Mouse (Mus musculus): Measurements from ENCODE around the gene Chn2. TPM values are rescaled to one million over a fixed set of nuclear protein-coding genes. Genes with fewer than 3 reads are reported as not detected.

Chn2 gene
- polyA plus RNA-seq, 1 experiment from 2014 or later: 12.4 TPM

DNA sequence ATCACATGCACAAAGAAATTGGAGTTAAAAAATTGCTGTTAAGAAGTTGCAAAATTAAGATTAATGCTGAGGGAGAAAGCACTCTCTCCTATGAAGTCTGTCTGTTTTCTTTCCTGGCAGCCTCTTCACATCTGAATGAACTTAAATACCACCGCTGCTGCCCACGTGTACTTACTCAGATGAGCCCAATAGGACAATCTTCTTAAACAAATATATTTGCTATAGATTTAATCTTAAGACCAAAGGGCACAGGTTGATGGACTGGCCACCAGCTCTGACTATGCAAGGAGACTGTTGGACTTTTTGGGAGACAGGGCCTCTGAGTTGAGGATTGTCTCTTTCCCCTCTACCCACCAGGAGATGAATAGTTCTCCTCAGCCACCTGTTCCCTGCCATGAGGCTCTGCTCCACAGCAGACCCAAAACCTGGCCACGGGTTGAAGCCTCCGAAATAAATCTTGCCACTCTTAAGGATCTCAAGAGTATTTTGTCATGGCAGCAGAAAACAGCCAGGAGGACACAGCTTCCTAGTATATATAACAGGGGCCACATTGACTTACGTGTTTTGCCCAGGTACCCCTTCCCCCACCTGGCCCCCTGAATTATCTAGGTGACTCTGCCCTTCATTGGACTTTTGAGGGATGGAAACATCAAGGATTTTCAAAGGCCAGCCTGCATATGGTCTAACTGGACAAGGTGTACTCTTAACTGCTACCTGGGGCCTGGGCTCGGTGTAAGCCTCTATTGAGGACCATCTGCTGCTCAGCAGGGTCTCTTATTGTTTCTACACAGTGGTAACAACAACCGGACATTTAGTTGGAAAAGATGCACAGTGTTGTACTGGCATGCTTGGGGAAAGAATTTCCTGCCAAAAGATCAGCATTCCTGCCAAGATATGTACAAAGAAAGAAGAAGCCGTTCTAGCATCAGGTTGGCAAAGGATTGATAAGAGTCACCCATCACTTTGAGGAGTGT lies 6.7 kb downstream of the Chn2 start:
- no peak overlapping the region for H3K4me3 ChIP-seq
- 81% methylated on average over 8 of the region's 8 CpGs for WGBS
- no peak overlapping the region for H3K27ac ChIP-seq
- H3K9ac ChIP-seq: no peak overlapping the region
- H3K36me3 ChIP-seq: no peaks in the 10 kb centered on the region
- no peaks in the 10 kb centered on the region for H3K9me3 ChIP-seq
- peaks cover 23% of the 10 kb centered on the region for H3K27me3 ChIP-seq
- peaks cover 8% of the 10 kb centered on the region for H3K4me1 ChIP-seq
- no peak for ATAC-seq (ENCODE audit: low FRiP score, low read depth)
- H3K4me2 ChIP-seq (replicated peaks): no peak overlapping the region

DNA sequence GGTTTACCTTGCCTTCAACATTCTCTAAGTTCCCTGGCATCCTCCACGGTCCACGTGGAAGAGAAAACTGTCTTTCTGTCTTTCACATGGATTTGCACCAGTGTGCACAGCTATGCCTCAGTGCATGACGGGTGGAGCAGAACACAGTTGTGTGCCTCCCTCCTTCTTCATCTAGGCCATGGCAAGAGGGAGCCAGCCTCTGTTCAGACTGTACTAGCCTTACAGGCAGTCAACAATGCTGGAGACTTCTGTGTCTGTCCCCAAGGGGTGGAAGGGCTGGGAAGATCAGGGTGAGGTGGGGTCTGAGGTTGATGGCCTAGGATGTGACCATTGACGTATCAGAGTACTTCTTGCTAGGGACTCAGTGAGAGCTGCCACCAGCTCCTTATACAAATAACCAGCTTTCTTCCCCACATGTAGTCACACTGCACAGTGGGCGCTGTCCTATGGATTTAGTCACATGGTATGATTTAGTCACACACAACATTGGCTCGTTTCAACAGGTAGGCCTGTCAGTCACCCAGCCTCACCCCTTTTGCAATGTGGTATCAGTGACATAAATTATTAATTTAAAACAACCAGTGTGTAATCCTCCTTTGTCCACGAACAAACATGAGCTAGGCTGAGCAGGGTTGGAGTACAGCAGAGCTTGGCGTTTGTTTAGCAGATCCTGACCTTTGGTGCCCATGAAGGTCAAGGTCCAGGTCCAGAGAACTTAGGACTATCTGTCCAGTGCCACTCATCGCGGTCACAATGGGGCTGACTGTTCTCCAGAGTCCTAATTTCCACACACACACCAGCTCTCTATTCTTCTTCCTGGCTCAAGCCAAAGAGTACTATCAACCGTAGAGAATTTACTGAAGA lies 7.8 kb downstream of the Chn2 start:
- no peak for ATAC-seq (ENCODE audit: low FRiP score, low read depth)
- no peak overlapping the region for H3K4me2 ChIP-seq (replicated peaks)
- no peaks in the 10 kb centered on the region for H3K9me3 ChIP-seq
- no peak overlapping the region for H3K9ac ChIP-seq
- no peak overlapping the region for H3K4me3 ChIP-seq
- WGBS: 87% methylated on average over 11 of the region's 11 CpGs
- H3K27me3 ChIP-seq: peaks cover 14% of the 10 kb centered on the region
- H3K36me3 ChIP-seq: no peaks in the 10 kb centered on the region
- no peak overlapping the region for H3K27ac ChIP-seq
- H3K4me1 ChIP-seq: peaks cover 7% of the 10 kb centered on the region; the same call in 1 of the 2 replicates

GRCm38 (mm10) chr6:54048768-54049167 lies 9.4 kb downstream of the Chn2 start:
- Histone ChIP-seq H3K9ac (no peak overlapping the region), H3K9me3 (no peaks in the 10 kb centered on the region), H3K4me2 (replicated peaks) (no peak overlapping the region), H3K36me3 (no peaks in the 10 kb centered on the region), H3K27me3 (no peaks in the 10 kb centered on the region), H3K4me1 (peaks cover 7% of the 10 kb centered on the region; the same call in 1 of the 2 replicates), H3K4me3 (no peak overlapping the region), H3K27ac (no peak overlapping the region)
- ATAC-seq (ENCODE audit: low FRiP score, low read depth): no peak
- whole genome bisulfite sequencing: 79% methylated on average over 6 of the region's 6 CpGs

DNA sequence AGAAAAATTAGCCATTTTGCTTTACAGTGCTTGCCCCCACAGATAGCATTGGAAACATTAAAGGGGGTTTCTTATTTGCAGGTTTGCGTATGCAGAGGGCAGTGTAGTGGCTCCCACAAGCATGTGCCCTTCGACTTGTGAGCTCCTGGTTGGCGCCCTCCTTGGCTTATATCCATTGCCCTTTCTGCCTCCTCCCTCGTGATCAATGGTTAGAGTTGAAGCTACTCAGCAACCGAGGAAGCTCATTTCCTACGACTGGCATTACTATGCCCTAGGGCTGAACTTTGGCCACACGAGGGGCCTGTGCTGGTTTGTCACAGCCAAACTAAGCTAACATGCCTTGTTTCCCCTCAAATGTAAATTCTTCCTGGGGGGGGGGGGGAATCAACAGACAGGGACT lies 11.8 kb downstream of the Chn2 start:
- Histone ChIP-seq H3K27ac (no peak overlapping the region), H3K9ac (no peak overlapping the region), H3K4me2 (replicated peaks) (no peak overlapping the region), H3K36me3 (no peaks in the 10 kb centered on the region), H3K9me3 (no peaks in the 10 kb centered on the region), H3K4me1 (peaks cover 7% of the 10 kb centered on the region; the same call in 1 of the 2 replicates), H3K4me3 (no peak overlapping the region), H3K27me3 (no peaks in the 10 kb centered on the region)
- ATAC-seq (ENCODE audit: low FRiP score, low read depth): no peak
- WGBS: 50% methylated on average over 7 of the region's 7 CpGs

DNA sequence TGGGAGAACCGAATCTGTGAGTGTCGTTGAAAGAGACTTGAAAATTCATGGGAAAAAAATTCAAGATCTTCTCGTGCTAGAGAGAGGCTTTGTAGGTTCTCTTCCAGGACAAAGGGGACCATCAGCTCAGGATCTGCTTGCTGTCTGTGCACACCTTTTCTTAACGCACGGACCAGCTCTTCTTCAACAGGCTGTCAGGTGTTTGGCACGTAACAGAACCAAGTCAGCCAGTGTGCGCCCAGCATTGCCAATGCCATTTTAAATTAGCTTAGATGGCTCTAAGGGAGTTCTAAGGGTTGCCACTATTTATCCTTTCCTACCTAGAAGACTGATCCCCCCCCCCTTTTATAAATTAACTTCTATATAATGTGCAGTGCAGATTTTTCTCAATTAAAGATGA lies 12.8 kb downstream of the Chn2 start:
- no peak overlapping the region for H3K9ac ChIP-seq
- 90% methylated on average over 7 of the region's 7 CpGs for WGBS
- H3K4me2 ChIP-seq (replicated peaks): no peak overlapping the region
- H3K27me3 ChIP-seq: no peaks in the 10 kb centered on the region
- no peak overlapping the region for H3K4me3 ChIP-seq
- ATAC-seq (ENCODE audit: low FRiP score, low read depth): no peak
- no peaks in the 10 kb centered on the region for H3K9me3 ChIP-seq
- peaks cover 14% of the 10 kb centered on the region for H3K4me1 ChIP-seq
- no peak overlapping the region for H3K27ac ChIP-seq
- no peaks in the 10 kb centered on the region for H3K36me3 ChIP-seq

DNA sequence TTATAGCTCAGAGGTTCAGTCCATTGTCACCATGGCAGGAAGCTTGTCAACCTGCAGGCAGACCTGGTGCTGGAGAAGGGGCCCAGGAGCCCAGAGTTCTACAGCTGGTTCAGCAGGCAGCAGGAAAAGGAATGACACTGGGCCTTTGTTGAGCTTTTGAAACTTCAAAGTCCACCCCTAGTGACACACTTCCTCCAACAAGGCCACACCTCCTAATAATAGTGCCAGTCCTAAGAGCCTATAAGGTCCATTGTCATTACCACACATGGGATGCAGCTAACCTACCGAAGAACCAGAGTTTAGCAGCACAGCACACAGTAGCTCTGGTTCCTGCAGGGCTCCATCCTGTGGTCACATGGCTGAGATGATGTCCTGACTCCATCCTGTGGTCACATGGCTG lies 13.3 kb downstream of the Chn2 start:
- H3K4me3 ChIP-seq: no peak overlapping the region
- no peaks in the 10 kb centered on the region for H3K27me3 ChIP-seq
- WGBS: 71% methylated on average over 1 of the region's 1 CpGs
- H3K27ac ChIP-seq: no peak overlapping the region
- no peak for ATAC-seq (ENCODE audit: low FRiP score, low read depth)
- H3K9ac ChIP-seq: no peak overlapping the region
- peaks cover 18% of the 10 kb centered on the region for H3K4me1 ChIP-seq
- H3K36me3 ChIP-seq: no peaks in the 10 kb centered on the region
- H3K4me2 ChIP-seq (replicated peaks): no peak overlapping the region
- H3K9me3 ChIP-seq: no peaks in the 10 kb centered on the region

- Histone ChIP-seq H3K27ac (no peak overlapping the region), H3K9me3 (no peaks in the 10 kb centered on the region), H3K4me2 (replicated peaks) (no peak overlapping the region), H3K36me3 (no peaks in the 10 kb centered on the region), H3K9ac (no peak overlapping the region), H3K4me1 (peaks cover 18% of the 10 kb centered on the region), H3K27me3 (no peaks in the 10 kb centered on the region), H3K4me3 (no peak overlapping the region)
- 94% methylated on average over 3 of the region's 3 CpGs for WGBS
- ATAC-seq (ENCODE audit: low FRiP score, low read depth): no peak
Measured at GRCm38 (mm10) chr6:54053316-54053715, 14.0 kb downstream of the Chn2 start.

- Histone ChIP-seq H3K27me3 (no peaks in the 10 kb centered on the region), H3K27ac (no peak overlapping the region), H3K36me3 (no peaks in the 10 kb centered on the region), H3K4me3 (no peak overlapping the region), H3K9me3 (no peaks in the 10 kb centered on the region), H3K9ac (no peak overlapping the region), H3K4me2 (replicated peaks) (no peak overlapping the region), H3K4me1 (peaks cover 27% of the 10 kb centered on the region)
- WGBS: 49% methylated on average over 5 of the region's 5 CpGs
- no peak for ATAC-seq (ENCODE audit: low FRiP score, low read depth)
Measured at GRCm38 (mm10) chr6:54055387-54055786, 16.0 kb downstream of the Chn2 start.

- H3K27me3 ChIP-seq: no peaks in the 10 kb centered on the region
- H3K4me1 ChIP-seq: peaks cover 26% of the 10 kb centered on the region
- WGBS: 62% methylated on average over 18 of the region's 18 CpGs
- no peak overlapping the region for H3K4me2 ChIP-seq (replicated peaks)
- no peaks in the 10 kb centered on the region for H3K9me3 ChIP-seq
- no peak overlapping the region for H3K27ac ChIP-seq
- H3K36me3 ChIP-seq: no peaks in the 10 kb centered on the region
- H3K4me3 ChIP-seq: no peak overlapping the region
- no peak for ATAC-seq (ENCODE audit: low FRiP score, low read depth)
- no peak overlapping the region for H3K9ac ChIP-seq
Measured at GRCm38 (mm10) chr6:54056548-54057532, 17.5 kb downstream of the Chn2 start.

DNA sequence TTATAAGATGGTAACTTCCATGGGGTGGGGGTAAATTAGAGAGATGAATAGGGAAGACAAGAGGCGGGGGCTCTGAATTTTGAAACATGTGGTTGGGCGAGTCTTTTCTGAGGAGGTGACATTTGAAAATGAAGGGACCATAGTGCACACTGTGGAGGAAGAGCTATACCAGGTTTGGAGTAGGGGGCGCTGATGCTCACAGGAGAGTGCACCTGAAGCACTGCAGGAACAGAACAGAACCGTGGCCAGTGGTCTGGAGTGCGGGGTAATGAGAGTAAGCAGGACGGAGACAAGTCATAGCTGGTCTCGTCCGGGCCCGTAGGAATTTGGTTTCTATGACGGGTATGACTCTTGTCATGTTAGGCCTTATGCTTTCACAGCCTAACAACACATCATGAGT lies 18.3 kb downstream of the Chn2 start:
- no peak overlapping the region for H3K9ac ChIP-seq
- no peaks in the 10 kb centered on the region for H3K27me3 ChIP-seq
- H3K4me3 ChIP-seq: no peak overlapping the region
- no peak overlapping the region for H3K27ac ChIP-seq
- H3K4me1 ChIP-seq: peaks cover 29% of the 10 kb centered on the region
- ATAC-seq (ENCODE audit: low FRiP score, low read depth): no peak
- H3K9me3 ChIP-seq: no peaks in the 10 kb centered on the region
- WGBS: 78% methylated on average over 10 of the region's 10 CpGs
- no peak overlapping the region for H3K4me2 ChIP-seq (replicated peaks)
- no peaks in the 10 kb centered on the region for H3K36me3 ChIP-seq

- Histone ChIP-seq H3K9me3 (no peaks in the 10 kb centered on the region), H3K4me2 (replicated peaks) (no peak overlapping the region), H3K9ac (no peak overlapping the region), H3K27me3 (no peaks in the 10 kb centered on the region), H3K4me1 (peaks cover 32% of the 10 kb centered on the region), H3K4me3 (no peak overlapping the region), H3K27ac (no peak overlapping the region), H3K36me3 (no peaks in the 10 kb centered on the region)
- no peak for ATAC-seq (ENCODE audit: low FRiP score, low read depth)
- 52% methylated on average over 8 of the region's 8 CpGs for WGBS
Measured at GRCm38 (mm10) chr6:54058837-54059236, 19.5 kb downstream of the Chn2 start.
